Mouse (Mus musculus) kidney, adult 2 months (tissue): ENCODE measurements around the gene Neurod2.

Source experiments
- CTCF ChIP-seq: fragments of 200-500 bp; conservative IDR thresholded peaks from 2 replicates; pipeline ENCODE4 v1.5.1; 2011; ENCODE audit warnings: low read depth, mild to moderate bottlenecking, control low read depth, low read length, moderate library complexity, mixed read lengths; ENCODE audit not compliant: insufficient read depth, insufficient read length
- POLR2A ChIP-seq: fragments of 200-500 bp; IDR thresholded peaks from one replicate; pipeline ENCODE4 v1.6.1; 2011; ENCODE audit warnings: low read depth, low read length, control low read depth

GRCm38 (mm10) chr11:98320381-98320780 lies 9.1 kb downstream of the Neurod2 start:
- TF ChIP-seq POLR2A: no peak
- no peak for TF ChIP-seq CTCF
